Mouse (Mus musculus): Measurements from ENCODE around the gene Bcl7c.

The Bcl7c gene

DNA sequence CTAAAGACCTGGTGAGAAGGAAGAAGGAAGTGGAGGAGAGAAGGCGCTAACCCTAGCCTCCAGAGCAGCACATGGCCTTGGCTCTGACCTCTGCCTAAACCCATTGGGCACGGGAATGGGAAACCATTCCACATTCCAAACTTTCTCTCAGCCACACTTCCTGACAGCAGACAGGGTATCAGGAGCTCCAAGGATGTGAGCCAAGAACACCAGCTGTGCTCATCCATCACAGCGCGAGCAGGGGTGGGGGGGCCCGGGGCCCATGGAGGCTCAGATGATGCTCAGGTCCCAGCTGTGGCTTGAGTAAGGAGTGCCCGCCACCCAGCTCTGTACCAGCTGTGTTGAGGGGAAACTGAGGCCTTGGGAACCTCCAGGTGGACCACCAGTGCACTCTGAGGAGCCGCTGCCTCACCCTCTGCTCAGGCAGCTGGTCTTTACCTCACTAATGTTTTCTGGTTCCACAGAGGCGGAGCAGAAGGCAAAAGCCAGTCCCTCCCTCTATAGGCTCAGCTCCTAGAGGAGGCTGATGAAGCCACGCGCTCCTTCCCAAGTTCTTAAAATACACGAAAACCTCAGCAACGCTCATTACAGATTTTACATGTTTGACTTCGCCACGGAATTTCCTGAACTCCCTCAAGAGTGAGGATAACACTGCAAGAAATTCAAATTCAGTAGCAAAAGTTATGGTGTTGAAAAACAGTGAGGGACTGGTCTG is 23.3 kb downstream of the Bcl7c start:
- DNase-seq (ENCODE audit: low spot score) = no peak

DNA sequence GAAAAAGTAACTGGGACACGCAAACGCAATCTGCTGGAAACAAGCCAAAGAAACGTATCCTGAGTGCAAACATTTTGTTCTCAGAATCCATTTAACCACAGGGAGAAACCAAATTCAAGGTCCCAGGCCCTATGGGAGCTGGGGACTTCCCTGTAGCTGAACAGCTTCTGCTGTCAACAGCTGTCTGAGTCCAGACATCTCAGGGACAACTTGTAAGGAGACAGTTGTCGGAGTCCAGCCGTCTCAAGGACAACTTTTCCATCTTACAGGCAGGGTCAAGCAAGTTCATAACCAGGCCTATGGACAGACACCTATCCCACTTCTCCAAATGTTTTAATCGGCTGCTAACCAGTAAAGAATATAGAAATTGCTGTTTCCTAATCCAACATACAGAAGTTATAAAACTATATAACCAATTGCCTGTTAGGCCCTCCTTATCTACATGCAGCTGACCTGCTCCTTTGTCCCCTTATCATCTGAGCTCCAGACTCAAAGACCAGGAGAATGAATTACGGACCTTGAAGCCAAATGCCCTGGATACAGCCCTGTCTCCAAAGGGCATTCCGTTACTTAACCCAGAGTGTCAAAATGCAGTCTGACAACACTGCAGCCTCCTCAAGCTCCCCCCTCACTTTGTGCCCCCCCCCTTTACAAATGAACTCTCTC is 26.7 kb downstream of the Bcl7c start:
- peak; percentile 41 for DNase-seq (ENCODE audit: low spot score)

DNA sequence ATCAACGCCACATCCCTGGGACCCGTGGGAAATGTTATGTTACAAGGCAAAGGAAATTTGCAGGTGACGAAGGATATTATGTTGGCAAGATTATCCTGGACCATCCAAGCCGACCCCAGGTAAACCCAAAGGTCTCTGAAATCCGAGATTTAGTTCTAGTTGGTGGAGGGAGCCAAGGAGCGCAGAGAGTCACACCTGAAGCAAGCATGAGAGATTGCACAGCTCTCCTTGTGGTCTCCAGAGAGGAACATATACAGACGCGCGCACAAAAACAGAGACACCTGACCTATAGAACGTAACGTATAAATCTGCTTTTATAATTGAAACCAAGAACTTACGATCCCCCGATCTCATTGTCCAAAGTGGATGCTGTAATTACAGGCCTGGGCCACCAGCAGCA is 28.2 kb downstream of the Bcl7c start:
- no peak for DNase-seq (ENCODE audit: low spot score)

DNA sequence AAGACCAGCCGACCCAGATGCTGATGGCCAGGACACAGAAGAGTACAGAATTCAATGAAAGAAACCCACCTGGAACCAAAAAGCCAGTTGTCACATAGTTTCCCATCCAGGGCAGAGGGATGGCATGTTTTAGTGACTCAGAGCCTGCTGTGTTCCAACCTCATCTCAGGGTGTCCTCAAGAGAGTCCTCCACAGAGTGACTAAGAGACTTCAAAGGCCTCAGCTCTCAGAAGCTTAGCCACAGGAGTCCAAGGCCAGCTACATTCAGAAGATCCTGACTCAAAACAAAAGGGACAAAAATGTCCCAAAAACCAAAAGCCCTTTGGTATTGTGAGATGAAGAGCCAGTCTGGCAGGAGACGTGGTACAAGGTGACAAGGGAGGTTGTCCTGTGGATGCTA is 29.9 kb downstream of the Bcl7c start:
- DNase-seq (ENCODE audit: low spot score) = no peak

DNA sequence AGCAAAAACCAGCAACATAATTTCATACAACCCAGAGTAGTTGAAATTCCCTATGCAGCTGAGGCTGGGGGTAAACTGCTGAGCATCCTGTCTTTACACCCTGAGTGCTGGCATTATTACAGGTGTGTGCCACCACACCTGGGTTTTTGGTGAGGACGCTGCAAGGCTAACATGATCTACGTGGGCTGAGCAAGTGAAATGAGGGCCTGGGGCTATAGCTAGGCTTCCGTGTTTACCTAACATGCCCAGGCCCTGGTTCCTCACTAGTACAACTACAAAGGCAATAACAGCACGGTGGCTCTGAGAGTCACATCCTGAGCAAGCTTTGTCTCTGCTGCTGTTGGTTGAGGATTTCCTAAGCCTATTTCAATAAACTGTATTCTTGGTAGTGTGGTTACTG is 31.1 kb downstream of the Bcl7c start:
- DNase-seq (ENCODE audit: low spot score) = no peak

DNA sequence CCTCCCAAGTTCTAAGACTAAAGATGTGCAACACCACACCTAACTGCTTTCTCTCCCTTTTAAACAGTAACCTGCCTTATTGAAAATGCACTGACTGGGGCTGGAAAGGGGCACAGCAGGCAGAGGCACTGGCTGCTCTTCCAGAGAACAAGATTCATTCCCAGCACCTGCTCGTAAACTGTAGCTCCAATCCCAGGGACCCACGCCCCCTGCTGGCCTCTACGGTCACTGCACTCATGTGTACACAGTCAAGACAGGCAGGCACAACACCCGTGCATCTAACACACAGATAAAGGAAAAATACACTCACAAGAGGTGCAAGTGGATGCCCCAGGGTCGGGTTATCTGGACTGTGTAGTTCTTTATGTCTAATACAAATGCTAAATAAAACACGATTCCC is 31.7 kb downstream of the Bcl7c start:
- peak; percentile 81 for DNase-seq (ENCODE audit: low spot score)

DNA sequence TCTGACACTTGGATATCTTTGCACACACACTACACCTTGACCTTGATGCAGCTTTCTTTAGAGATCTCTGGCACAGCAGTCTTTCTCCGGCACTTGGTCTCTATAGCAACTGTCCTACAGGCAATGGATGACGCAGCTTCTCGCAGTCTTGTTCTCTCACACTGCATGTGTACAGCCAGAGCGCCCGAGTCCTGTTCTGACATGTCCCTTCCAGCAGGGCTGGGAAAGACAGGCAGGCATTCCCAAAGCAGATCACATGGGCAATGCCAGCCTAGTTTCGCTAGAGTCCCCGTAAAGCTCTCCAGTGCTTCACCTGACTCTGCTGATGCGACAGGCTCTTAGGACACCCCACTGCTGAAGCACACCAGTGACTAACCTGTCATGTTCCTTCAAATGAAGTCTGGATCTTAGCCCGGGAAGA is 33.3 kb downstream of the Bcl7c start:
- no peak for DNase-seq (ENCODE audit: low spot score)

DNA sequence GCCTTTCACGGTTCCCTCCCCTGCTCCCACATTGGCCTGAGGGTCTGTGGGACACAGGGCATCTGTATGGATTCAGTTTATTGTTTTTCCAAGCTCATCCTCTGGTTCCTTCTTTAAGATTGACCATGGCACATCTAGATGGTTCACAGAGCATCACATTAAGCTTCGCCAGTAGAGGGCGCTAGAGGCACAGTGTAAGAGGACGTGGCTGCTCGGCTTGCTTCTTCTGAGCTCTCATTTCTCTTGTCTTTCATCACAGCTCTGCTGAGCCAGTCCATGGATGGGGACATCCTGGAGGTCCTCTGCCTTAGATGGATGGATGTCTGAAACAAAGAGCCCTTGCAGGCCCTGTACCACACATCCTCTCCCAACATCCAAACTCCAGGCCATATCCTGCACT is 33.8 kb downstream of the Bcl7c start:
- peak; percentile 94 for DNase-seq (ENCODE audit: low spot score)

DNA sequence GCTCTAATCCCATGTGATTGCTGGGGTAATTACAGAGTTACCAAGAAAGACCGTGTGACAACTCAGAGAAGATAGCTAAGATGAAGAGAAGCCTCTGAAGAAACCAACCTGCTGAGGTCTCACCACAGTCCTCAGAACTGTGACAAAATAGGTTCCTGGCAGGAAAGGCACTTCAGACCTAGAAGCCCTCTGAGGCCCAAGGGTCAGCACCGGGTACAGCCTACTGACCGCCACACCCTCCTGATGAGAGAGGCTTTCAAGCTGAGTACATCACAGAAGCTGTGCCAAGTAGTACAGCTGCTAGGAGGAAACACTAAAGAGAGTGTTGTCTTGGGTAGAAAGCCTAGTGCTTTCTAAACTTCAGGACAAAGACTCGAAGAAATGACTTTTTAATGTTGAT is 36.0 kb downstream of the Bcl7c start:
- DNase-seq (ENCODE audit: low spot score) = no peak

DNA sequence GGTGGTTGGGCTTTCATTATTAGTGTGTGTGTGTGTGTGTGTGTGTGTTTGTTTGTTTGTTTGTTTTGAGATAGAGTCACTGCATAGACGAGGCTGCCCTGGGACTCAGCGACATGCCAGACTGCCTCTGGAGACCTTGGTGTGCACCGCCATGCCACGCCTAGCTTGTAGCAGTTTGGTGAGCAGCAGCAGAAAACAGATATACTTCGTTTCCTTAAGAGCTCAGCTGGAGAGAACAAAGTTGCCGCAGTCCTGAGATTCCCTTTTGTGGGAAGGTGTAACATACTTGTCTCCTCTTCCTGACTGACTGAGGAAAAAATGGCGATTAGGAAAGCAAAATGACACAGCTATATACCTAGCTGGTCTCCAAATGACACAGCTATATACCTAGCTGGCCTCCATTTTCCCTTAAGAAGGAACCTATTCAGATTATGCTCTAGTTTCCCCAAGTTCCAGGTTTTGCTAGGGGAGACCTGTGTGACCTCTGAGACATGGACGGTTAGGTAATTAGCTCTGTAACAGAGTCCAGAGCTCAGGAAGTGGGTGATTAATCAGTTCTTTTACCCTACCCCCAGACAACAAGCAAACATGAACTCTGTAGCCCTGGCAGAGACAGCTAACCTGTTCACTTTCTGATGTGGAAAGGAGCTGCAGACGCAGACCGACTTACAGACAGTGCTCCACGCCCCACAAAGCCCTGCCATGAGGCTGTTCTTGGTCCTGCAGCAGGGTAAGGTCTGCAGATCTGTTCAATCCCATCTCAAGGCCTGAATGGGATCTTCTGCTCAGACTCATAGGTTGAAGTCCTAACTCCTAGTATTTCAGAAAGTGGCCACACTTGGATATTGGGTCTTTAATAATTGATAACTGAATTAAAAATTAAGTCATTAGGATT is 36.6 kb downstream of the Bcl7c start:
- no peak for DNase-seq (ENCODE audit: low spot score)

DNA sequence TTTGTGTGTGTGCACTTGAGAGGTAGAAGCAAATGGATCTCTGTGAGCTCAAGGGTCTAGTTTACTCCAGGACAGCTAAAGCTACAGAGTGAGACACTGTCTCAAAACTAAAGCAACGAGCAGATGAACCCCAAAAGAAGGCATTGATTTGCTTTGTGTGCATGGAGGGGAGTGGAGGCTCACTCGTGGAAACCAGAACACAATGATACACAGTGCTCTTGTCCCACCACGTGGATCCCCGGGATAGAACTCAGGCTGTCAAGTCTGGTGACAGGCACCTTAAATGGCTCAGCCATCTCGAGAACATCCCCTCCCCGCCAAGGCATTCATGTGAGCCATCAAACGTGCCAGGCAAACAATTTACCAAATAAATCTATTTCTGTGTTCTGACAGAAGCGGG is 41.6 kb downstream of the Bcl7c start:
- no peak for DNase-seq (ENCODE audit: low spot score)

DNA sequence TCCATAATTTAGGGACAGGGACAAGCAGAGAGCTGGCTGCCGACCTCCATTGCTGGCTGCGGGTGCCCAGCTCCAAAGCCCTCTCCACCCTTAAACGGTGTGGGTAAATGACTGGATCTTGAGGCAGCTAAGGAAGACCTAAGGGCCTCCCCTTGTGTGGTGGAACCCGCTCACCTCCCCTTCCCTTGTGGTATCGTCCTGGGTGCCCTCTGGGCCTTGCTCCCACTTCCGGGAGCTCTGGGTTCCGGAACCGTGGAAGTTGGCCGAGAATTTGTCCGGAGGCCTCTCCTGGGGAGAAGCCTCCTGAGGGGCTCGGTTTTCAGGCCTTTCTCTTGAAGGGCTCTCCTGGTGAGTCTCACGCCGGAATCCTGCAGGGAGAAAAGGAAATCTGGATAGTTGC is 42.1 kb downstream of the Bcl7c start:
- DNase-seq (ENCODE audit: low spot score) = no peak

DNA sequence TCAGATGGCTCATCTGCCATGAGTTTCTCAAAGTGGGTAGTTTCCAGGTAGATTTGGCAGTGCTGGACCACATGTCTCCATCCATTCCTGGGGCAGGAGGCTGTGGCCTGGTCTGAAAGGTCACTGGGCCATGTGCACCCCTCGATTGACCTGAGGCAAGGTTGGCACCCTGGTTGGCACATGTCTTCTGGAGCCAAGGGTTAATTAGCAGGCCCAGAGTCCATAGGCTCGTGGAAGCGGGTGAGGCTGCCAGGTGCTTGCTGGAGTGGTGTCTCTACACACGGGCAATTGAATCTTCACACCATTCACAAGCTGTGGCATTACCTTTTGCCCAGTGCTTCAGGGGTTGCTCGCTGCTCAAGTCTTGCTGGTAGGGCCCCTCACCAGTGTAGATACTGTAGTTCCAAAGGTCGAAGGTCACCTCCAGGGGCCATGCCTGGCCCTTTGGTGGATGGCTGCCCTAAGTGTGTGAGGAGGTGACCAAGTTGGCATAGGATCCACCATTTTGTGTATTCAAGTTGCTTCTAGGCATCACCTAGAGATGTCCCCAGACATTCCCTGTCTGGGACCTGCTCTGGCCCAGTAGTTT is 42.6 kb downstream of the Bcl7c start:
- DNase-seq (ENCODE audit: low spot score) = no peak

DNA sequence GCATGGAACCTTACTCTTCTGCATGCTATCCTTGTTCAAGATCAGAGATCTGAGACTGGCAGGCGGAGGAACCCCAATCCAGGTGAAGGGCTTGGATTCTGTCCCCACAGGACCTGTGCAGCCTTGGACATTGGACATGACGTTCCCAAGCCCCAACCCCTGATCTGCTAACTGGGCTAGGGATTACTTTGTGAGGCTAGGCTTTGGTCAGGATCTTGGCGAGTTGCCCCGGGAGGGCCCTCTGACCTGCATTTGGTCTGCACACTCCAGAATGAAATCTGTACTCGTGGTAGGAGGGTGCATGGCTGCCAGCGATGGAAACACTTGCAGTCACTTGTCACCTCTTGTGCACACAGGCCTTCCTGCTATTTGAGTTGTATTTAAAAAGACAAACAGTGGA is 45.8 kb downstream of the Bcl7c start:
- DNase-seq (ENCODE audit: low spot score) = no peak

DNA sequence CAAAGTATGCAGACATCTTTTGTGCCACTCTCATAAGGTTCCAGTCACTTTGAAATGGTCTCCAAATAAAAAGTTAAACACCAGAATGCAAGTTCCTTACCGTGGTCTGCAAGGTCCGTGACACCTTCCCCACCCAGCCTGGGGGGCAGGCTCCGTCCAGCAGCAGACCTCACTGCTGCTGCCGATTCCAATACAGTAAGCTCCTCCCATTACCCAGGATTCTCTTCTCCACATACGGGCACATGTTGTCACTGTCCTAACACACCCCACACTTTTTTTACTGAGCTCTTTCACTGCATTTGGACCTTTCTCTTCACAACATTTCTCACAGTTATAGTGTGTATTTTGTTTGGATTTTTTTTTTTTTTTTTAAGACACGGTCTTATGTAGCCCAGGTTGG is 46.9 kb downstream of the Bcl7c start:
- no peak for DNase-seq (ENCODE audit: low spot score)

DNA sequence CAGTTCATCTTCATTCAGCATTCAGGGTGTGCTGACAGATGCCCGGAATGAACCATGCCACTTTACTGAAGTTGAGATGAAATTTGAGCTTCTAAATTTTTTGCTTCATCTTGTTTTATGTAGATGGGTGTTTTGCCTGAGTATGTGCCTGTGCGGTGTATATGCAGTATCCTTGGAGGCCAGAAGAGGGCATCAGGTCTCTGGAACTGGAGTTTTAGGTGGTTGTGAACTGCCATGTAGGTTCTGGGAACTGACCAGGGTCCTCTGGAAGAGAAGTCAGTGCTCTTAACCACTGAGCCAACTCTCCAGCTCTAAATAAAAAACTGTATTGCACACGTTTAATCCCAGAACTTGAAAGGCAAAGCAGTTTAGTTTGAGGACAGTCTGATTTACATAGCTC is 47.9 kb downstream of the Bcl7c start:
- no peak for DNase-seq (ENCODE audit: low spot score)

DNA sequence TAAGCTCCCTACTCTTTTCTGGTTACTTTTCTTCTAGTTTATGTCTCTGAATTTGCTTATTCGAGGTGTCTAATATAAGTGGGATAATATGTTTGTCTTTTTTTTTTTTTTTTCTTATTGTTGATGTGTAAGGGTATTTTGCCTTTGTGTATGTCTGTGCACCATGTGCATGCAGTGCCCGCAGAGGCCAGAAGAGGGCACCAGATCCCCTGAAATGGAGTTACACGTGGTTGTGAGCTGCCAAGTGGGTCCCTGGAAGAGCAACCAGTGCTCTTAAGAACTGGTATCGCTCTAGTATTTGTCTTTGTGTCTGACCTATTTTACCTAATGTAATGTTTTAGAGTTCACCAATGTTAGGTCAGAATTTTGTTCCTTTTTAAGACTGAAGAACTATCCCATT is 51.8 kb downstream of the Bcl7c start:
- DNase-seq (ENCODE audit: low spot score) = peak; percentile 89

DNA sequence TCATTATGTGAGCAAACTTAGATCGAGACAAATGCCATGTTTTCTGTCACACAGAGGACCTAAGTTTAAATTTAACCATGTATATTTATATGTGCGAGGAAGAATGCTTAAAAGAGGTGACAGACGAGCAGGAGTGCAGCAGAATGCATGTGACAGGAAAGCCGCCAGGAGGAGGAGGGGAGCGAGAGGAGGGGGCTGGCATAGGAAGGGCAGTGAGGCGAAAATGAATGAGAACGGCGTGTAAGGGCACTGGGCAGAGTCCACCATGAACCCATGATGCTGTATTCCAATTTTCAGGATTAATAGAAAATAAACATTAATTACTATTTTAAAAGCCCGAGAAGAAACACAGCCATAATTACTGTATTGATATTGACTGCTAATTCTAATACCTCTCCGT is 54.4 kb downstream of the Bcl7c start:
- no peak for DNase-seq (ENCODE audit: low spot score)

DNA sequence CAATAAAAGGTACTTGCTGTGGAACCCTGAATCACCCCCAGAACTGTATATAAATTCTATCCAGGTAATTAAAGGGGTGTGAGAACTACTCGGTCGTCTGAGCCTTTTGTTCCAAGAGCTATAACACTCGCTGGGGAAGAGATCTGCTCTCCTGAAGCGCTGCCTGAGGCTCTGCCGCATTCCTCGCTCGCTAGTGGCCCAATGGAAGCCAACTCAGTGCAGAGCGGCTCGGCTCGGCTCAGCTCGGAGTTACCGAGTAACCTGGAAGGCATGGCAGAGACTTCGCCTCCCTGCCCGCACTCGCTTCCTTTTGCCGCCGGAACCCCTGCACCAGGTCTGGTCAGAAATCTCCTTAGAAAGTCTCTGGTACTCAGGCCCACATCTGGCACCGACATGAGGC is 56.7 kb downstream of the Bcl7c start:
- DNase-seq (ENCODE audit: low spot score) = no peak

DNA sequence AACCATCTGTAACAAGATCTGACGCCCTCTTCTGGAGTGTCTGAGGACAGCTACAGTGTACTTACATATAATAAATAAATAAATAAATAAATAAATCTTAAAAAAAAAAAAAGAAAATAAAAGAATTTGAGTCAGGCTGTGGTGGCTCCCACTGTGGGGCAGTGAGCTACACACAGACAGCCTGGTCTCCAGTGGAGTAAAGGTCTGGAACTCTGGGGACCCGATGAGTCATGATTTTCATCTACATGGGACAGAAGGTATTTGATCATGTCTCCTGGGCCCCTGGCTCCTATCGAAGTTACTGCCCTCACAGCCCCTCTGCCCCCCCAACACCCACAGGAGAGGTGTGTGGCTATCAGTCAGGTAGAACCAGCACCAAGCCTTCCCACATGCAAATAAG is 57.1 kb downstream of the Bcl7c start:
- DNase-seq (ENCODE audit: low spot score) = no peak

DNA sequence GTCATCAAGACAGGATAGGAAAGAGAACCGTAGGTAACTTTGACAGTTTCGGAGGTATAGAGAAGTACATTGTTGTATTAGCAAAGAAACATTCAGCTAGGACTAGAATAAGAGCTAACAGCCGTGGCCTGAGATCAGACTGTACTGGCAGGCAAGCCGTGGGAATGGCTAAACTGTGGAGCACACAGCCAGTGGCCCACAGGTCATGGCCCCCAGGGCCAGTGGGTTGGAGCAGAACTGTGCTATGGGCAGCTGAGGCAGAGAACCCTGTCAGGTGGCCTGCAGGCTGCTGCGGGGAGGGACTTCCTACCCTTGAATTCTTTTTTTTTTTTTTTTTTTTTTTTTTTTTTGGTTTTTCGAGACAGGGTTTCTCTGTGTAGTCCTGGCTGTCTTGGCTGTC is 59.5 kb downstream of the Bcl7c start:
- DNase-seq (ENCODE audit: low spot score) = no peak

DNA sequence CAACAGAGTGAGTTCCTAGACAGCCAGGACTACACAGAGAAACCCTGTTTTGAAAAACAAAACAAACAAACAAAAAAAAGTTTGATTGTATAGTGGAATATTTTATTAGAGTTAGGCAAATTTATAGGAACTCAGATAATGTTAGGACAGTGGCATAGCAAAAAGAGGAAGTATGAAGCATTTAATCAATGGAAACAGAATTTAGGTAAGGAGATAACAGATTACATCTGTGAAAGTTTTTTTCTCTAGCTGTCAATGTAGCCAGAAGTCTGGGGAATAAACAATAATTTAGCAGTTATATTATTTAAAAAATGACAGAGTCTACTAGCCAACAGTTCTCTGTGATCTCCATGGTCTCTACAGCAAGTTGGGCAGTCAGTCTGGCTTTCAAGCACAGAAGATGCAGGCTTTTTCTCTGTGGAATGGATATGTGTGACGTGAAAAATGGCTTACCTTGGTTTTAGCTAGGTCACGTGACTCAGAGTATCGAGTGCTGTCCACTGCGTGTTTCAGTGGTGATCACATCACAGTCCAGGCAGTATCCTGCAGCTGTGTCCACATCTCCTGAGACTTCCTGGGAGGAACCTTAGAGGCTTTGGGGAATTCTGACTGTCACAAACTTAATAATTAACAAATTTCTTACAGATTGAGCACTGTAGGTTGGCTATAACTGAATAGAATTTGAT is 60.1 kb downstream of the Bcl7c start:
- DNase-seq (ENCODE audit: low spot score) = no peak

Measured in testis, postnatal 10 days (tissue).